Mouse (Mus musculus) intestine, postnatal 0 days (tissue): Measurements from ENCODE around the gene Rad51b. TPM values are rescaled to one million over a fixed set of nuclear protein-coding genes. Genes with fewer than 3 reads are reported as not detected.

ENCODE experiments used
- ATAC-seq: fragments of 200-750 bp; cut with Nextera tagmentation; 2 replicates; pipeline ENCODE4 v1.8.0; 2017; ENCODE audit warnings: mild to moderate bottlenecking, moderate TSS enrichment, moderate library complexity
- H3K27ac ChIP-seq: fragments of 300-500 bp; sonication (generic); 2 replicates; pipeline ENCODE4 v1.5.1; 2014; ENCODE audit warnings: mild to moderate bottlenecking, low read depth, low read length, moderate library complexity
- H3K27me3 ChIP-seq: fragments of 300-500 bp; sonication (generic); replicated peaks from 2 replicates; pipeline ENCODE4 v1.6.1; 2014; ENCODE audit warnings: low read length, mixed read lengths; ENCODE audit not compliant: control insufficient read depth, insufficient read depth
- H3K36me3 ChIP-seq: fragments of 300-500 bp; sonication (generic); 2 replicates; pipeline ENCODE4 v1.6.1; 2014; ENCODE audit warnings: mild to moderate bottlenecking, moderate library complexity; ENCODE audit not compliant: control insufficient read depth, insufficient read depth
- H3K4me1 ChIP-seq: fragments of 300-500 bp; sonication (generic); replicated peaks from 2 replicates; pipeline ENCODE4 v1.6.1; 2014; ENCODE audit warnings: antibody characterized with exemption, low read length, mixed read lengths; ENCODE audit not compliant: control insufficient read depth, insufficient read depth
- H3K4me2 ChIP-seq: fragments of 300-500 bp; sonication (generic); replicated peaks from 2 replicates; pipeline ENCODE4 v1.6.1; 2014; ENCODE audit warnings: low read depth, mild to moderate bottlenecking, moderate library complexity
- H3K4me3 ChIP-seq: fragments of 300-500 bp; sonication (generic); 2 replicates; pipeline ENCODE4 v1.5.1; 2014; ENCODE audit warnings: low read depth, low read length
- H3K9ac ChIP-seq: fragments of 300-500 bp; sonication (generic); 2 replicates; pipeline ENCODE4 v1.6.1; 2014; ENCODE audit warnings: mild to moderate bottlenecking, low read depth, low read length
- H3K9me3 ChIP-seq: fragments of 300-500 bp; sonication (generic); 2 replicates; pipeline ENCODE4 v1.6.1; 2016; ENCODE audit warnings: mixed run types; ENCODE audit not compliant: control insufficient read depth
- CTCF ChIP-seq: sonication (generic); IDR thresholded peaks from 2 replicates; pipeline ENCODE4 v1.5.1; 2016; ENCODE audit warnings: low read depth, mild to moderate bottlenecking, control low read depth, antibody characterized with exemption, moderate library complexity
- WGBS: fragments of 180-500 bp; shearing (Covaris S2); extraction: QIAGEN DNeasy Blood & Tissue Kit; methylation state at CpG from one replicate; pipeline ENCODE4 v1.1.7; 2014; 5-methylcytosine and 5-hydroxymethylcytosine counted together
- polyA plus RNA-seq: library from polyadenylated mRNA; unstranded; fragments of >200 nt; fragmentation: Nextera tagmentation; extraction: Ambion mirVana; gene quantifications from 2 replicates; pipeline ENCODE4 v1.2.1, GENCODE M21; 2015

The Rad51b gene
- polyA plus RNA-seq, 1 experiment from 2014 or later: 1.9 TPM

DNA sequence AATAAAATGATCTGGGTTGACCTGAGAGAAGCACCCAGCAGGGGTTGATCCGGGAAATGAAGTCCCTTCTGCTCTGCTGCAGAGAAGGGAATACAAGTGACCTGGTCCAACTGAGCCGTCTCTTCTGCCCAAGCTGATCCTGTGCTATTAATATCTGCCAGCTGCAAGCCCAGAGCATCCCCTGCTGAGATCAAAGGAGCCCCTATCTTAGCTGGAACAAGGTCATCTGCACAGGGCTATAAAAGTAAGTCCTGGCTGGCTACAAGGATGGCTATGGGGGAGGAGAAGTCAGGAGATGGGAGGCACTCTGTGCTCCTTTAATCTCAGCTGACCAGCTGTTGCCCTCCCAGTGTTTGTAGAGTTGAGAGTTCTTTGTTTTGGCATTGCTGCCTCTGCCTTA is 364.2 kb downstream of the Rad51b start:
- ATAC-seq: peak; percentile 52
- no peaks in the 10 kb centered on the region for H3K27me3 ChIP-seq
- no peak overlapping the region for H3K9ac ChIP-seq
- H3K4me3 ChIP-seq: no peak overlapping the region
- no peak overlapping the region for H3K27ac ChIP-seq
- H3K9me3 ChIP-seq: no peaks in the 10 kb centered on the region
- no peak for TF ChIP-seq CTCF
- H3K36me3 ChIP-seq: no peaks in the 10 kb centered on the region
- WGBS: 16% methylated on average over 2 of the region's 2 CpGs
- no peak overlapping the region for H3K4me2 ChIP-seq
- peaks cover 13% of the 10 kb centered on the region for H3K4me1 ChIP-seq

DNA sequence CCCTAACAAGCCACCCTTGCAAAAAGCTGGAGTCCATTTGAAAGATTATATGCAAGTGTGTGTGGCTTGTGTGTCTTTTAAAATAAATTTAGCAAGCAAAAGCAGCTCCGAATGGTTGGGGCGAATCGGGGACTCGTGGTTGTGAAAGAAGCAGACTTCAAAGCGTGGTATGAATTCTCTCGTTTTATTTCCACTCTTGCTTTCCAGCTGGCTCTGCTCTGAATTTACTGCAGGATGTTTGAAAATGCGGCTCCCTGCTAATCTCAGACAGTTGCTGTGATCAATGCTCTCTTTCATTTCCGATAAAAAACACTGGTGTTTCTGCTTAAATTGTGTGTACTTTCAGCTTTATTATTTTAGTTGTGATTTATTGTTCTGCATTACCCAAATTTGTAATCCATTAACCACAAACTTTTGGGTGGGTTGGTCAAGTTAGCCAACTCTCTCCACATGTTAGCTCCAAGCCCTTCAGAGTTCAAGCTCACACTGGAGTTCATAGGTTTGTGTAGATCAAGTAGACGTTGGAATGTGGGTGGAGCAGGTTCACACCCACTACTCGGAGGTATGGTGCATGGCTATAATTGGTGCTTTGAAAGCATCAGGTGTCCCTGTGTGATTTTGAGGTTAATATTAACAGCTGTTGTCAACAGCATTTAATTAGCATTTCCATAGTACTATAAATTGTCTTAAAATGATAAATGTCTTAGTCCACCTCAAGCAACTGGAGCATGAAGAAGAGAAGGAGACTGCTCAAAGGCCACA is 366.2 kb downstream of the Rad51b start:
- Histone ChIP-seq H3K27ac (no peak overlapping the region), H3K36me3 (no peaks in the 10 kb centered on the region), H3K4me2 (peak overlapping the region; percentile 3), H3K9me3 (no peaks in the 10 kb centered on the region), H3K4me3 (no peak overlapping the region), H3K9ac (no peak overlapping the region), H3K4me1 (peaks cover 13% of the 10 kb centered on the region), H3K27me3 (no peaks in the 10 kb centered on the region)
- 16% methylated on average over 10 of the region's 10 CpGs for WGBS
- peak; percentile 76 for ATAC-seq
- no peak for TF ChIP-seq CTCF

DNA sequence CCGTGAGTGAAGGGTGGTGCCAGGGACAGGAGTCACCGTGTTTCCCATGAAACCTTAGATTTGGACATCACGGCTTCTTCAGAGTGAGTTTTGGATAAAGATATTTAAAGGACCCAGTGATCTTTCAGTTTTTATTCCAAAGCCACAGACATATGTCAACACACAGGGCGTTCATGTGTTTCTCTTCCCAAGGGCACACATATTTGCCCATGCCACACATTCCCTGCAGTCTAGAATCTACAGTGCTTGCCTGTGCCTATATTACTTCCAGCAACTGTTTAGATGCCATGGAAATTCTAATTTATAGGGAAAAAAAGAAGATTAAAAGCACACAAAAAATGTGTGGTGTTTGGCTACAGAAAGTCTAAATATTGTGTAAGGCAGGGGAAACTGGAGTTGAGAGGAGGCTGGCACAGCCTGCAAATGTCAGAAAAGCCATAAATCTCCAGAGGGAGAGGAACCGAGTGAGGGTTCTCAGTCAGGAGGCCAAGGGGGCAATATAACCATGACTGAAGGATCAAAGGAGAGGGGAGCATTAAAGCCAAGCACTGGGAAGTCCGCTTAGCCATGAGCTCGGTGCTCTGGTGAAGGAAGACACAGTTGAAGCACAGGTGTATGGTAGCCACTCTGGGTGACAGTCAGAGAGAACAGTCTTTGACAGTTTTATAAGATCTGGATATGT is 367.0 kb downstream of the Rad51b start:
- no peak for TF ChIP-seq CTCF
- peak; percentile 53 for ATAC-seq
- H3K4me1 ChIP-seq: peaks cover 13% of the 10 kb centered on the region

DNA sequence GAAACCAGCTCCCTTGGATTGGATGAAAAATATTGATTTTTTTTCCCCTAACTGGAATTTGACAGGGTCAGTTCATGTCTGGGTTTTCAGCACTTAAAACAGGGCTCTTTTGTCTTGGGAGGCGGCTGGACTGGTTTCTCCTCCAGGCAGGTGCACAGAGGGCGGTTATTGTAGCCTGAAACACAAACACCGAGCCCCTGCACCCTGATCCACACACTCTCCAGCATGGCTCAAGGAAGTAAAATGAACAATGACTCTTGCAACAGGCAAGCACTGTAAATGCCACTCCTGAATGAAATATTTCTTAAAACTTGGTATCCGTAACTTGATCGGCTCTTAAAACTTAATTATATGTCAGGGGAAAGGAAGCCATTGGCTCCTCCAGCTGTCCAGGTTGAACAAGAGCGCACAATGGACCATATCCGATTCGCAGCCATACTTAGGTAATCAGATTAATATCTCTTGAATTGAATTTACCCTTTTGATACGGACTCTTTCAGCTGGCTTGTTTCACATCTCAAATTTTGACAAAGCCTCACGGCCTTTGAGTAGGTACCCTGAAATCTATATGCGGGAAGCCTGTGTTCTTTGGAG is 377.9 kb downstream of the Rad51b start:
- Histone ChIP-seq H3K9me3 (no peaks in the 10 kb centered on the region), H3K4me2 (no peak overlapping the region), H3K4me1 (peaks cover 3% of the 10 kb centered on the region; the same call in 1 of the 2 replicates), H3K36me3 (no peaks in the 10 kb centered on the region), H3K9ac (no peak overlapping the region), H3K27me3 (no peaks in the 10 kb centered on the region), H3K4me3 (no peak overlapping the region), H3K27ac (peak overlapping the region; percentile 42)
- whole genome bisulfite sequencing: 38% methylated on average over 11 of the region's 11 CpGs
- TF ChIP-seq CTCF: no peak
- ATAC-seq: peak; percentile 94

More for the DNA sequence above, 367.0 kb downstream of the Rad51b start:
- WGBS: 42% methylated on average over 7 of the region's 7 CpGs
- H3K27ac ChIP-seq: no peak overlapping the region
- H3K9me3 ChIP-seq: no peaks in the 10 kb centered on the region
- H3K9ac ChIP-seq: no peak overlapping the region
- no peaks in the 10 kb centered on the region for H3K27me3 ChIP-seq
- peak overlapping the region; percentile 3; the same call in 1 of the 2 replicates for H3K4me2 ChIP-seq
- H3K36me3 ChIP-seq: no peaks in the 10 kb centered on the region
- H3K4me3 ChIP-seq: no peak overlapping the region

DNA sequence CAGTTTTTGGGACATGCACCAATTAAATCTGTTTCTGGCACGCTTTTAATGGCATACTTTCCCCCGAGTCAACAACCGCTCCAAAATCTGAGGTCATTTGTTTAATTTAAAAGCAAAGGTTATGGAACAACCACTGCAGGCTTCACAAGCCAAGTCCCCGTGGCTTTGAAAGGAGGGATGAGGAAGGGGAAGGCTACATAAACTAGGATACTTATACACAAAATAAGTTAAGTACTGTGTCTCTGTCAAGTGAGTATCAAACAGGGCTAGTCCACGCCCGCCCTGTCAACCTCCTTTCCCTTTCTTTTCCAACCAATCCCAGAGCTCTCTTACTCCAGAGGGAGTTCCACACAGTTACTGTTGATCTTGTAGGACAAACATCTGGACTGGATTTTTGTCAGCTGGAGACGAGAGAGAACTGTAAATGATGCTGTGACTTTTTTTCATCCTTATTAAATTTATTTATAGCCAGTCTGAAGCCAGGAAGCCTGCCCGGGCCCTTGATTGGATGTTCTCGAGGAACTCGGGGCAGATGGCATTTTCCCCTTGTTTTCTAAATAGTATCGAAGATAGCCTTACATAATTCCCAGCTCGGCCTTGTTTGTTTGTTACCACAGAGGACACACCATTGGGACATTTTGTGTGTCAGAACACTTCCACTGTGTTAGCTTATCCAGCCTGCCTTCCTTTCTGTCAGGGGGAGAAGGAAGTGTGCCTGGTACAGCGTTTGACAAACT is 378.5 kb downstream of the Rad51b start:
- Histone ChIP-seq H3K4me1 (peaks cover 3% of the 10 kb centered on the region; the same call in 1 of the 2 replicates), H3K9ac (no peak overlapping the region), H3K27ac (peak overlapping the region; percentile 42; the same call in 1 of the 2 replicates), H3K4me2 (no peak overlapping the region), H3K36me3 (no peaks in the 10 kb centered on the region), H3K27me3 (no peaks in the 10 kb centered on the region), H3K9me3 (no peaks in the 10 kb centered on the region), H3K4me3 (no peak overlapping the region)
- WGBS: 32% methylated on average over 13 of the region's 13 CpGs
- ATAC-seq: peak; percentile 61
- TF ChIP-seq CTCF: no peak
